Mouse (Mus musculus) liver, adult 10 weeks (tissue): ENCODE results near the gene Ift57. TPM values are rescaled to one million over a fixed set of nuclear protein-coding genes. Genes with fewer than 3 reads are reported as not detected.

Experiments
- polyA plus RNA-seq: library from polyadenylated mRNA; stranded (reverse); fragments of 350-450 nt; fragmentation: Illumina TruSeq; extraction: RNeasy Lipid Tissue Mini Kit (QIAGEN cat#74804); gene quantifications from one replicate; pipeline ENCODE4 v1.2.3, GENCODE M21; 2014; ENCODE audit warnings: low read depth, low replicate concordance

Gene Ift57
- 2.0 TPM for polyA plus RNA-seq

DNA sequence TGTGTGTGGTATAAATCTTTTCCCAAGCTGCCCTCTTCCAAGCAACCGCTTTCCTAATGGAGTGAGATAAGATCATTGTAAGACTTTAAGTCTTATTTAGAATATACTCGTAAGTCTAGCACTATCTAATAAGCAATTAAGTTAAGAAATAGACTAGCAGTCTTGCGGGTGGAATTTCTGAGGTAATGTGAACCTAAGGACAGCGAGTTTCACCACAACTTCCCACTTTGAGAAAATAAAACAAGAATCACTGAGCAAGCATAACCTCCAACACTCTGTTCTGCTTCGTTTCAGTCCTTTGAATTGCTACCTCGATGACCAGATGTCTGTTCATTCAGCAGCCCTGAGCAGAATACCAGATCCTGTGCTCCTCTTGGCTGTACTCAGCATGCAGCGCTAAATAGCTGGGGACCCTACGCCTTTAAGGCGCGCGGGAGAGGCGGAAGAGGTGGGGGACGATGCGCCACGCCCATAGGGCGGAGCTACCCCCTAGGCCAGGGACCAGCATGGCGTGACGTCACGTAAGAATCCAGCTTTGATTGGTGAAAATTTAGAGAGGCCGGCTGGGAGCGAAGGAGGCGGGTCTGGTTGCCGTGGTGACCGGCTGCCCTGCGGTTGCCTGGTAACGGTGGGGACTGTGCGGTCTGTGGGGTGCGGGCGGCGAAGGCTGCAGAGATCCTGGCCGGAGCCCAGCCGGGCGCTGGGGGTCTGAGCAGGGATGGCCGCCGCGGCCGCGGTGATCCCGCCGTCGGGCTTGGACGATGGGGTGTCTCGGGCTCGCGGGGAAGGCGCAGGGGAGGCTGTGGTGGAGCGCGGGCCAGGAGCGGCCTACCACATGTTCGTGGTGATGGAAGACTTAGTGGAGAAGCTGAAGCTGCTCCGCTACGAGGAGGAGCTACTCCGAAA lies at the start of gene Ift57:
Ift57 (plus strand) TSS at position 614 of the 906 bp plus-strand sequence.

DNA sequence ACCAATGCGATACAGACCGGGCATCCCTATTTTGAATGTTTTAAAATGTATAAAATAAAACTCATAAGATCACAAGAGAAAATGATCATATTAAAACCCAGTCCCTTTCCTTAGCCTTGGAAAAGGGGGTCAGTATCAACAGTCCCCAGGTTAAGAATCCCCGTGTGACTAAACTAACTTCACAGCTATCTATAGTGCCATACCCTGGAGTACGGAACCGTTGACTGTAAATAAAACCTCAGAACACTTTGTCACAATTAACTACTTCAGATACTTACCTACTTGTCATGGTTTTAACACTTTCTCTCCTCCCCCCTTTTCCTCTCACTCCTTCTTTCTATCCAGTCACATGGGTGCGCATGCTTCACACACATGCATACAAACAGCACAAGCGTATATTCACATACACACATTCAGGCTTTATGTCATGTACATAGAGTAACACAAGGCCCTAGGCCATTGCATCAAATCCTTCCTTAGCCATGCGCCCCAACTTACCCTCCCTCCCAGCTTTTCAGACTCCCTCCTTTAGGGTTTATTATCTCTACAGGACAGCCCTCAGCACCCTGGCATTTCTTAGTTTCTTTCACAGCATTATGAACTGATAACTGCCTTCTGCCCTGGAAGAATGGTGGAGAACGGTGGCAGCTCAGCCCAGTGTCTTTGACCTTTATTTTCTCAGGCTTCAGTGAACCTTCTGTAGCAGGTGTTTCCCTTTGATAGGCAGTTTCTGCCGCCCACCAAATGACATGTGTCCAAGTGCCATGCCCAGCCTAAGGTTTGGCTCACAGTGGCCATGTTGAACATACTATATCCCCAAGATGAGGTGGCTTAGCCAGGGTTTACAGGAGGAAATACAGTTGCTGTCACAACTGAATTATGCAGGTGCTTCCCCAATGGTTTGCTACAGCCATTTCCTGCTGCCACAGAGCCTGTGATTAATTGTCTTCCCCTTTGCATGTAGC lies 100.8 kb downstream of the Ift57 start, which contains the start of gene Cd47:
Cd47 (plus strand) TSS at position 937 of the 965 bp plus-strand sequence.

Other genes with a start within 250 kb of the Ift57 start
- 97.3 TPM for gene Cd47, start 101.3 kb downstream of the Ift57 start, polyA plus RNA-seq